Mouse (Mus musculus) G1E (cell line): ENCODE data around the gene Fcrla.

ENCODE experiments used
- CTCF ChIP-seq: IDR thresholded peaks from 2 replicates; pipeline ENCODE4 v1.5.1; 2012; ENCODE audit warnings: low read depth, low read length, inconsistent platforms, mixed read lengths
- GATA1 ChIP-seq: IDR thresholded peaks from 2 replicates; pipeline ENCODE4 v1.6.1; 2012; ENCODE audit warnings: borderline replicate concordance, low read length, inconsistent platforms, mixed read lengths
- GATA2 ChIP-seq: IDR thresholded peaks from 2 replicates; pipeline ENCODE4 v1.6.1; 2012; ENCODE audit warnings: low read depth, low read length, inconsistent platforms, borderline replicate concordance
- POLR2AphosphoS5 ChIP-seq: IDR thresholded peaks from 2 replicates; pipeline ENCODE4 v1.6.1; 2012; ENCODE audit warnings: low read depth, low read length, inconsistent platforms; ENCODE audit not compliant: insufficient replicate concordance
- TAL1 ChIP-seq: conservative IDR thresholded peaks from 2 replicates; pipeline ENCODE4 v1.6.1; 2012; ENCODE audit warnings: low read depth, low read length, inconsistent platforms, mixed read lengths

- TF ChIP-seq CTCF: no peak
- no peak for TF ChIP-seq TAL1
- no peak for TF ChIP-seq GATA1
- no peak for TF ChIP-seq POLR2AphosphoS5
- TF ChIP-seq GATA2: no peak
Observed at GRCm38 (mm10) chr1:170934383-170934782, 7.0 kb upstream of the Fcrla start.
